Mouse (Mus musculus): ENCODE results near the gene Ankzf1. TPM values are rescaled to one million over a fixed set of nuclear protein-coding genes. Genes with fewer than 3 reads are reported as not detected.
A peak's percentile ranks its signal among the peaks of the same experiment; 100 is the strongest.

Gene Ankzf1
- polyA plus RNA-seq, 1 experiment from 2014 or later: 23.0 TPM

DNA sequence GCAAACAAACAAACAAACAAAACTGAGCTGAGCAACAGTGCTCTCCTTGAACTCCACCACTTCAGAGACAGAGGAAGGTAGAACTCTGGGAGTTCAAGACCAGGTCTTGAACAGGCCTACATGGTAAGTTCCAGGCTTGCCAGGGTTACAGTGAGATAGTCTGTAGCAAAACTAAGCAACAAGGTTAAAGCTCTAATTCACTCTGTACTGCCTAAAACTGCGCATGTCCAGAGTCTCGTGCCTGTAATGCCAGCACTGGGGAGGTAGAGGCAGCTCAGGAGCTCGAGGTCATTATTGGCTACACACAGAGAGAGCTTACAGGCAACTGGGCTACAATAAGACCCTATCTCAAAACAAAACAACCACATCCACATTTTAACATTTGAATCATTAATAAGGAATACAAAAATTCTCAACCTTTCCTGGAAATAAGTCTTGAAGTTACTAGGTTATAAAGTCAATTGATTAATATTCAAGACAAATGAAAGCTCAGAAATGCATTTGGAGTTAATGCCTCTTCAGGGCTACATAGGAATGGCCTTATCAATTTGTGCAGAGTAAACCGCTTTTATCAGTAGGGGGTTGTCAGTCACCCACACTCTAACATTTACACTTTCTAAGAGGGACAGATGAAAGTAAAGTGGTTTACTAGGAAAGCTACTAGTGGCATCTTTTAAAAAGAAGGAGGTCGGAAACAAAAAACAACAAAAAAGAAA lies 32.3 kb upstream of the Ankzf1 start:
- no peak for DNase-seq (ENCODE audit: low spot score)
- no peaks in the 10 kb centered on the region for H3K4me1 ChIP-seq (replicated peaks; ENCODE audit: control insufficient read depth, insufficient read depth, low read length)
- H3K27me3 ChIP-seq (replicated peaks; ENCODE audit: control insufficient read depth, insufficient read depth, low read length): no peaks in the 10 kb centered on the region
- no peaks in the 10 kb centered on the region for H3K36me3 ChIP-seq (ENCODE audit: control insufficient read depth, insufficient read depth, low read length)
- no peaks in the 10 kb centered on the region for H3K9me3 ChIP-seq (ENCODE audit: control insufficient read depth, low read length)
- ATAC-seq (replicated peaks; ENCODE audit: low FRiP score, low TSS enrichment, low read depth): no peak
- no peak overlapping the region for H3K4me3 ChIP-seq (ENCODE audit: low read depth, low read length)
- H3K27ac ChIP-seq (ENCODE audit: low read depth): no peak overlapping the region
- H3K9ac ChIP-seq (ENCODE audit: low read length): no peak overlapping the region
- WGBS: 64% methylated on average over 5 of the region's 5 CpGs
- no peak overlapping the region for H3K4me2 ChIP-seq (ENCODE audit: low read length)

DNA sequence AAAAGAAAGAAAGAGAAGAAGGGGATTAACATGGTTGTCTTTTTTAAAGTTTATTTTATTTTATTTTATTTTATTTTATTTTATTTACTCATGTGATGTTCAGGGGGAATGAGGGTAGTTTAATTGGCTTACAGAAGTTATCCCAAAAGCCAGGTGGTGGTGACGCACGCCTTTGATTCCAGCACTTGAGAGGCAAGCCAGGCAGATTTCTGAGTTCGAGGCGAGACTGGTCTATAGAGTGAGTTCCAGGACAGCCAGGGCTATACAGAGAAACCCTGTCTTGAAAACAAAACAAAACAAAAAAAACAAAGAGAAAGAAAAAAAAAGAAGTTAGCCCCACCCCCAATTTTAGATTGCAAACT lies 31.7 kb upstream of the Ankzf1 start:
- Histone ChIP-seq H3K27ac (ENCODE audit: low read depth) (no peak overlapping the region), H3K9ac (ENCODE audit: low read length) (no peak overlapping the region), H3K4me1 (replicated peaks; ENCODE audit: control insufficient read depth, insufficient read depth, low read length) (no peaks in the 10 kb centered on the region), H3K4me2 (ENCODE audit: low read length) (no peak overlapping the region), H3K9me3 (ENCODE audit: control insufficient read depth, low read length) (no peaks in the 10 kb centered on the region), H3K36me3 (ENCODE audit: control insufficient read depth, insufficient read depth, low read length) (no peaks in the 10 kb centered on the region), H3K27me3 (replicated peaks; ENCODE audit: control insufficient read depth, insufficient read depth, low read length) (no peaks in the 10 kb centered on the region), H3K4me3 (ENCODE audit: low read depth, low read length) (no peak overlapping the region)
- DNase-seq (ENCODE audit: low spot score) (no peak), ATAC-seq (replicated peaks; ENCODE audit: low FRiP score, low TSS enrichment, low read depth) (no peak)
- WGBS: 88% methylated on average over 4 of the region's 4 CpGs

DNA sequence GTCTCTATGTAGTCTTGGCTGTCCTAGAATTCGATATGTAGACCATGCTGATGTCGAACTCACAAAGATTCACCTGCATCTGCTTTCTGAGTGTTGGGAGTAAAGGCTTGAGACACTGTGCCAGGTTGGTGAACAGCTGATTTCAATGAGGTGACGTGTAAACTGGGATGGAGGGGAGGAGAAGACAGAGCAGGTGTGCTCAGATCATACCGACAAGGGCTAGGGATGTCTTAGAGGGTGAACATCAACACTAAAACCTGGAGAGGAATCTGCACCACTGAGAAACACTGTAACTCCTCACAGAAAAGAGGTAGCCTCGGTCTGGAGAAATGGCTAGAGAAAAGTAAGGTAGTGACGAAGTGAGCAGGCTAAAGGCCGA lies 23.9 kb upstream of the Ankzf1 start:
- Histone ChIP-seq H3K4me1 (replicated peaks; ENCODE audit: control insufficient read depth, insufficient read depth, low read length) (peaks cover 4% of the 10 kb centered on the region; the same call in 1 of the 2 replicates), H3K36me3 (ENCODE audit: control insufficient read depth, insufficient read depth, low read length) (peaks cover 32% of the 10 kb centered on the region), H3K27ac (ENCODE audit: low read depth) (no peak overlapping the region), H3K4me3 (ENCODE audit: low read depth, low read length) (peak overlapping the region; percentile 76), H3K27me3 (replicated peaks; ENCODE audit: control insufficient read depth, insufficient read depth, low read length) (no peaks in the 10 kb centered on the region), H3K9me3 (ENCODE audit: control insufficient read depth, low read length) (no peaks in the 10 kb centered on the region), H3K4me2 (ENCODE audit: low read length) (peak overlapping the region; percentile 67), H3K9ac (ENCODE audit: low read length) (peak overlapping the region; percentile 58)
- DNase-seq (ENCODE audit: low spot score): no peak
- ATAC-seq (replicated peaks; ENCODE audit: low FRiP score, low TSS enrichment, low read depth): peak; percentile 63; the same call in 1 of the 2 replicates
- WGBS: 6% methylated on average over 7 of the region's 7 CpGs

DNA sequence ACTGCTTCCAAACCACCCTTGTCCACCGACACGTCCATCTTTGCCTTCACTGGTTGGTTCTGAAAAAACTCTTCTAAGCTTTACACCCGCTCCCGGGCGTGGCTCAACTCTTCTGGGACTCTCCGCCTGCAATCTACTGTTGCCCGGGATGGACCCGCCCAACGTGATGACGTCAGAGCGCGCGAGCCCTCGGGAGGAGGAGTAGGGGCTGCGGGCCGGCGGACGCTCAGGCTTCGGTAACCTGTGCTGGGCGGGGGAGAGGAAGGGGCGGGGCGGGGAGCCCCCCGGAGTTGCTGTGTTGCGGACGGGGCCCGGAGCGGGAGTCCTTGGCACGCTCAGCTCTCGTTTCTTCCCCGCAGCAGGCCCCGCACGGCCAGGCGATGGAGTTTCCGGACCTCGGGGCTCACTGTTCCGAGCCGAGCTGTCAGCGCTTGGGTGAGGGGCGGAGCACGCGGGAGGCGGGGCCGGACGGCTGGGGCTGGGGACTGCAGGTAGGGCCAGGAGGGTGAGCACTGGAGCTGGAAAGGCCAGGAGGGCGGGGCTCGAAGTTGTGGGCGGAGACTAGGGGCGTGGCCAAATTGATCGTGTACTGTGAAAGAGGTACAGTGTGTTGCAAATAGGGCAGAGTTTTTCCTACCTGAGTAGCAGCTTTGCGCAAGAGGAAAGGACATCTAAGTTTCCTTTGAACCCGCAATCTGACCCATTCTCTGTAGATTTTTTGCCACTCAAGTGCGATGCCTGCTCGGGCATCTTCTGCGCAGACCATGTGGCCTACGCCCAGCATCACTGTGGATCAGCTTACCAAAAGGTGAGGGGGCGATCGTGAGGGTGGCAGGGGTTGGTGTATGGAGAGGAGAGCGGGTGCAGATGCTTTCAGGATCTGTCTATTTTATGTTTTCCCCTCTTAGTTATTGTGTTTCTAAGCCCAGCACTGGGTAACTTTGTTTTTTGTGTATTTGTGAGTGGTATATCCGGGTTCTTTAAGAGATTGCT lies 23.2 kb upstream of the Ankzf1 start, which contains the start of gene Zfand2b:
Gene Zfand2b, plus strand, starts transcription at position 175 of the 993 bp plus-strand sequence.
- WGBS: under 1% methylated on average over 59 of the region's 59 CpGs
- H3K9me3 ChIP-seq (ENCODE audit: control insufficient read depth, low read length): no peaks in the 10 kb centered on the region
- DNase-seq (ENCODE audit: low spot score): peak; percentile 99
- no peaks in the 10 kb centered on the region for H3K27me3 ChIP-seq (replicated peaks; ENCODE audit: control insufficient read depth, insufficient read depth, low read length)
- peak; percentile 99 for ATAC-seq (replicated peaks; ENCODE audit: low FRiP score, low TSS enrichment, low read depth)
- peaks cover 39% of the 10 kb centered on the region for H3K36me3 ChIP-seq (ENCODE audit: control insufficient read depth, insufficient read depth, low read length)
- peak within 1 kb of the TSS; percentile 58 for H3K9ac ChIP-seq (ENCODE audit: low read length)
- H3K4me2 ChIP-seq (ENCODE audit: low read length): peak within 1 kb of the TSS; percentile 67
- H3K27ac ChIP-seq (ENCODE audit: low read depth): peak within 1 kb of the TSS; percentile 67
- peak within 1 kb of the TSS; percentile 76 for H3K4me3 ChIP-seq (ENCODE audit: low read depth, low read length)
- H3K4me1 ChIP-seq (replicated peaks; ENCODE audit: control insufficient read depth, insufficient read depth, low read length): peaks cover 4% of the 10 kb centered on the region; the same call in 1 of the 2 replicates

DNA sequence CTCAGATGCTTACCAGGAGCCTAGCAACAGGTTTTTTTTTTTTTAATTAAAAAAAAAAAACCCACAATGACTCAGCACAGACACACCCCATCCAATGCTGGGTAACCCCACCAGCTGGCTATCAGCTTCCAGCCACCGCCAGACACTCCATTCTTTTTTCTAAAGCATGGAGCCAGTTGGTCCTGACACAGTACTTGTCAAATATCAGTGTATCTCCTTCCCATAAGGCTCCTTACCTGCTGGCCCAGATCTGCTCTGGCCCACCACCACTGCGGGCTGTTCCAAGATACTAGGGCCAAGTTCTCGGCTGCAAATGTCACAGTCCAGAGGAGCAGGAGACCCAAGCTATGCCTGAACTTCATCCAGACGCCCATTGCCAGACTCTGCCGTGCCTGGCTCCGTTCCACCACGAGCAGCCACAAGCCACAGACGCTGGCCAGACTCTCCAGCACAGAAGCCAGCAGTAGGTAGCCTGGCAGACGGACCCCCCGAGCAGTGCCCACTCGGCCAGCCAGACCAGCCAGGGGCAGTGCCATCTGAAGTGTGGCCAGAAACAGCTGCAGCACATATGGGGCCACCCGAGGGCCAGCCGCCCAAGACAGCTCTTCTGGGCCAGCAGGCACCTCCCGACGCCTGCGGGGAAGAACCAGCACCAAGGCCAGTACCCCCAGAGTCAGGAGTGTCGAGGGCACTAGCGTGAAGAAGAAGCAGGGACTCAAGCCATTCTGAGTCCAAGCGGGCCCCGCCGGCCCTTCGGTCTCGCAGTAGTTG lies 12.4 kb upstream of the Ankzf1 start:
- Histone ChIP-seq H3K9ac (ENCODE audit: low read length) (peak overlapping the region; percentile 51), H3K4me3 (ENCODE audit: low read depth, low read length) (peak overlapping the region; percentile 66), H3K9me3 (ENCODE audit: control insufficient read depth, low read length) (no peaks in the 10 kb centered on the region), H3K27ac (ENCODE audit: low read depth) (no peak overlapping the region), H3K4me2 (ENCODE audit: low read length) (peak overlapping the region; percentile 91), H3K4me1 (replicated peaks; ENCODE audit: control insufficient read depth, insufficient read depth, low read length) (peaks cover 5% of the 10 kb centered on the region; the same call in 1 of the 2 replicates), H3K36me3 (ENCODE audit: control insufficient read depth, insufficient read depth, low read length) (peaks cover 38% of the 10 kb centered on the region), H3K27me3 (replicated peaks; ENCODE audit: control insufficient read depth, insufficient read depth, low read length) (no peaks in the 10 kb centered on the region)
- ATAC-seq (replicated peaks; ENCODE audit: low FRiP score, low TSS enrichment, low read depth) (peak; percentile 36), DNase-seq (ENCODE audit: low spot score) (no peak)
- WGBS: 6% methylated on average over 23 of the region's 23 CpGs

DNA sequence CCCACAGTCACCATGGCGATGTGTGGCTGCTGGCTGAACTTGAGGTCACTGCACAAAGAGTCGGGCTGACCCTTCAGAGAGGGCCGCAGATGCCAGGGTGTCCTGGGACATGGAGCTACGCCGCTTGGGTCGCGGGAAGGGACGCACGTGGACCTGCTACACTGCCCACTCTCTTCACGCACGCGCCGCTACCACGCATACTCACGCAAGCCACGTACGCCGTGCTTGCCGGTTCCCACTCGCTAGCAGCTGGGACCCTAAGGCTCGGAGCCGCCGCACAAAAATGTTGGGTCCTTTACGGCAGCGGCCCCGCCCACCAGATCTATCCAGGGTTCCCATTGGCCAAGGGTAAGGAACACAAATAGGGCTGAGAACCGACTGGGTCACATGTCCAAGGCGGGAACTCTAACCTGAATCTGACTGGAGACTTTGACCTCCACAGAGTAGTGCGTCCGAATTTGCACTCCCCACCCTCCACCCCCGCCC lies 11.8 kb upstream of the Ankzf1 start, which contains the start of gene Abcb6:
Gene Abcb6, minus strand, starts transcription at position 288 of the 486 bp plus-strand sequence.
- H3K4me3 ChIP-seq (ENCODE audit: low read depth, low read length): peak within 1 kb of the TSS; percentile 66
- H3K9me3 ChIP-seq (ENCODE audit: control insufficient read depth, low read length): no peaks in the 10 kb centered on the region
- H3K9ac ChIP-seq (ENCODE audit: low read length): peak within 1 kb of the TSS; percentile 51
- peaks cover 44% of the 10 kb centered on the region for H3K36me3 ChIP-seq (ENCODE audit: control insufficient read depth, insufficient read depth, low read length)
- no peaks in the 10 kb centered on the region for H3K27me3 ChIP-seq (replicated peaks; ENCODE audit: control insufficient read depth, insufficient read depth, low read length)
- H3K4me2 ChIP-seq (ENCODE audit: low read length): peak within 1 kb of the TSS; percentile 91
- H3K27ac ChIP-seq (ENCODE audit: low read depth): no peak within 1 kb of the TSS
- WGBS: under 1% methylated on average over 31 of the region's 31 CpGs
- H3K4me1 ChIP-seq (replicated peaks; ENCODE audit: control insufficient read depth, insufficient read depth, low read length): peaks cover 5% of the 10 kb centered on the region; the same call in 1 of the 2 replicates
- ATAC-seq (replicated peaks; ENCODE audit: low FRiP score, low TSS enrichment, low read depth): peak; percentile 89
- peak; percentile 90 for DNase-seq (ENCODE audit: low spot score)

DNA sequence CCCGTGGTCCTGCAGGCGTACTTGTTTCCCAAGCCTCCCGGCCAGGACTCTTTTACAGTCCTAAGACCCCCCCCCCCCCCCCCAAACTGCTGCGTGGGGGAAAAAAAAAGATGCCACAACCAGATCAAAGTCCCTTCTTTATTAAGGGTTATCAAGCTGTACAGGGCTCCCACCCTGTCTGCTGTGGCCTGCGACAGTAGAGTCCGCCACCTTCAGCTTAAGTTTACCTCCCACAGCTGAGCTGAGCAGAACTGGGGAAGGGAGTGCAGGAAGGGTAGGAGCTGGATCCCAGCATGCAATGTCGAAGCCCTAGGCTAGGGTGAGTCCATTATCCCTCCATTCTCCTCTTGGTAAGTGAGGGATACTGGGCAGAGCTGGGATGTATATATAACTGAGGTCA lies 11.2 kb upstream of the Ankzf1 start:
- Histone ChIP-seq H3K36me3 (ENCODE audit: control insufficient read depth, insufficient read depth, low read length) (peaks cover 45% of the 10 kb centered on the region), H3K4me3 (ENCODE audit: low read depth, low read length) (peak overlapping the region; percentile 66; the same call in 1 of the 2 replicates), H3K9me3 (ENCODE audit: control insufficient read depth, low read length) (no peaks in the 10 kb centered on the region), H3K27ac (ENCODE audit: low read depth) (no peak overlapping the region), H3K9ac (ENCODE audit: low read length) (no peak overlapping the region), H3K27me3 (replicated peaks; ENCODE audit: control insufficient read depth, insufficient read depth, low read length) (no peaks in the 10 kb centered on the region), H3K4me1 (replicated peaks; ENCODE audit: control insufficient read depth, insufficient read depth, low read length) (peaks cover 5% of the 10 kb centered on the region; the same call in 1 of the 2 replicates), H3K4me2 (ENCODE audit: low read length) (peak overlapping the region; percentile 91)
- DNase-seq (ENCODE audit: low spot score): no peak
- ATAC-seq (replicated peaks; ENCODE audit: low FRiP score, low TSS enrichment, low read depth): no peak
- WGBS: 27% methylated on average over 7 of the region's 7 CpGs

Measured in intestine, embryonic 14.5 days (tissue).